Mouse (Mus musculus): Measurements from ENCODE around the gene Osbpl9.

DNA sequence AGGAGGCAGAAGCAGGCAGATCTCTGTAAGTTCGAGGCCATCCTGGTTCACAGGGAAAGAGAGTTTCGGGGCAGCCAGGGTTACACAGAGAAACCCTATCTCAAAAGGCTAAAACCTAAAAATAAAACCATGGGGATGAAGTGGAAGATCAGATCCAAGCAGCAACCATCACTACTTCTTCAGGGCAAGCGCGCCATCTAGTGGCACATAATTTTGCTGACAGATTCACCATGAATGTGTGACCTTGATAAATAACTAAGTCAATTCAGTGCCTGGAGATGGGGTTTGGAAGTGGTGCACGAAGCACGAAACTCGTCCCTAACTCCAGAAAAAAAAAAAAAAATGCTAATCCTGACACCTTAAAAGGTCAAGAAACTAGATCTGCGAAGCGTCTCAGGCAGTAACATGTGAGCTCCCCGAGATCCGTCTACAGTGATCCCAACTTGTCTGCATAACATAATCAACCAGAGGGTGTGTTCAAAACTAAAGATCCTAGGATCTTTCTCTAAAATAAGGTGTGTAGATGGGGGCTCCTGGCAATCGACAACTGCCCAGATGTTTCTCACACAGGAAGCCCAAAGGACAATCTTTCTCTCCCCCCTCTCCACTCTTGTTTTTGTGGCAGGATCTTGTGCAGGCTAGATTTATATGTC, 36.4 kb downstream of the Osbpl9 start:
- TF ChIP-seq CTCF (IDR thresholded peaks at IDR 0.05; ENCODE audit: low read depth) (peak; percentile 82), EP300 (IDR thresholded peaks at IDR 0.05; ENCODE audit: low read depth) (no peak)
